Mouse (Mus musculus) spleen, embryonic (tissue): Measurements from ENCODE around the gene Nfya.

Experiments used
- CTCF ChIA-PET: fragments of 350-600 bp; sonication (Branson Sonifier 250); formaldehyde crosslinking; loops from one replicate; lab custom pipeline; 2022; lab: Charles Lee

Nfya gene

DNA sequence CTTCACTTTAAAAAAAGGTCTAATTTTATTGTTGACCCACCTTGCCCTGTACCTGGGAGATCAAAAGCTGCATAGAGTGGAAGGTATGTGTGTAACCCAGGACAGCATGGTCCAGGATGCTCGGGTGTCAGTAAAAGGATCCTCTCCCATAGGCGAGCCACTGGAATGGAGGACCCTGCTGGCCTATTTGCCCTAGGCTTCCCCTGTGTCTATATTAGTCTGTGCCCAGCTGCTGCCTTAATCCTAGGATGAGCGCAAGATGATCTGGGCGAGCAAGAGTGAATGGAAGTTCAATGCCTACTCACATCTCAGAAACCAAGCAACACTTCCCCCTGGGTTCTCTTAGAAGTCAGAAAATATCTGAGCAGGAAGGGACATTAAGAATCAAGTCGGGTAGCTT is 21.3 kb upstream of the Nfya start:
- CTCF ChIA-PET: interaction anchor here (0.5 kb wide), 1 partner anchor 26 kb away, joined by 3 read pairs; no protein-coding TSS in a partner anchor

DNA sequence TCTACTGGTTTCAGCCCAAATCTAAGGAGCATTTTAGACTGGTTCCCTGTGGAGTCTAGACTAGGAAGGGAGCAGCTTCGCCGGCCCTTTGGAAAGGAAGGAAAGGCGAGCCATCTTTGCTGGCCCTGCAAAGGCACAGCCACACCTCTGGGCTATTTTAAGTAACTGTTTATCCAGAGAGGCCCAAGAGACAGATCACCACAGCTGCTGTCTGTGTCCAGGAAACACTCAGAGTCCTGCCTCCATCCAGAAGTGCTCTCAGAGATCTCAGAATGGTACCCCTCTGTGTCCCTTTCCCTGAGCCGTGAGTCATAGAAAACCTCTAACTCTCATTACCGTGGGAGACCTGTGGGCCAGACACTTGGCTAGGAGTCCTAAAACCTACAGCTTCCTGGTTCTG is 20.7 kb upstream of the Nfya start:
- CTCF ChIA-PET: no interaction called here

DNA sequence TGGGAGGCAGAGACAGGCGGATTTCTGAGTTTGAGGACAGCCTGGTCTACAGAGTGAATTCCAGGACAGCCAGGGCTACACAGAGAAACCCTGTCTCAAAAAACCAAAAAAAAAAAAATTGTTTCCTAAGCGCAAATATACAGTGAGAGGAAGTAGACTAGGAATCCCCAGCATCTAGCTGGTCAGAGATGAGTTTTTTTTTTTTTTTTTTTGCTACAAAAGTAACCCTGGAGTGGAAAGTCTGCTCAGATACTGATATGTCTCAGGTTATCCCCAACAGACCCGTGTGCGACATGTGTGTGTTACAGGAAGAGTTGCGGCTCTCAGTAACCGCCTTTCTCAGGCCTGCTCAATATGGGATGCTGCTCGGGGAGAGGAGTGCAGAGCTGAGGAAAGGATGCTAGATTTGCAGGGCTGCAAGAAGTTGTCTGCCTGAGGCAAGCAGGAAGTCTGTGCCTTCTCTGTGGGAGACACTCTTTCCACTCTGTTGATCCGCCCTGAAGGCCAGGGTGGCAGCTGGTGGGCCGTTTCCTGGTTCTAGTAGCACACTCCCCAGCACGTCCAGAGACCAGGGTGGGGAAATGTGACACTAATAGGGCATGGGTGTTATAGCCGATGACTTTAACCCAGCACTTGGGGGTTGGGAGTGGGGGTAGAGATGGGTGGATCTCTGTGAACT is 18.3 kb upstream of the Nfya start:
- CTCF ChIA-PET: interaction anchor here (0.6 kb wide), 1 partner anchor 123 kb away, joined by 3 read pairs; no protein-coding TSS in a partner anchor

DNA sequence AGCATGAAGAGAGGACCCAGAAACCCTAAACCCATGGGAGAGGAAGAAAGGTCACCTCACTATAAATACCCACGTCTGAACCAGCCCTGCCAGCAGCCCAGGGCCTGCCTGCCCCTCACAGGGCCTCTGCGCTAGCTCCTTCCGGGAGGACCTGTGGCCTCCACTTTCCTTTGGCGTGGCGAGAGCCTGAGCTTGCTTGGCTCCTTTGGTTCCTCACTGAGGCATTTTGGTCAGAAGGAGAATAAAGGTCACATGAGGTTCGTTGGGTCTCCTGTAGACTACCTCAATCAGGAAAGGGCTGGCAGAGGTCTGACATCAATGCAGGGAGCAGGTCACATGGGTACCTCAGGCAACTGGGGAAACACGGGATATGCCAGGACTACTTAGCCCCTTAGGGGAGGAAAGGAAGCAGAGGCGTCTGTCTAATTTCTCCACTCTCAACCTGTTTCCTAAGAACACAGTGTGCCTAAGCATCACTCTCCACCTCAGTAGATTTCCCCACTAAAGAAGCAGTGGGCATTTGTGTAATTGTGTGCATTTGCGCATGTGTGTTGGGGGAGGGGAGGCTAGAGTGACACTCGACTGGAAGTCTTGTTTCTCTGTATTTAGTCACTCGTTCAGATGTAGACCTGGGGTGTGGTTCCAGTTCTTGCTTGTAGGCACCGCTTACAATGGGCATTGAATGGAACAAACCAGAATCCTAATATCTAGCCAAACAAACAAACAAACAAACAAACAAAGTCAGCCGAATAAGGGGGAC is 17.5 kb upstream of the Nfya start:
- CTCF ChIA-PET: interaction anchor here (0.6 to 0.9 kb wide), 2 partner anchors 16 to 122 kb away, joined by 3 read pairs; no protein-coding TSS in a partner anchor

GRCm38 (mm10) chr17:48425823-48426612 is 16.3 kb upstream of the Nfya start:
- CTCF ChIA-PET: interaction anchor here (0.6 to 0.9 kb wide), 2 partner anchors 15 to 318 kb away, joined by 3 read pairs; no protein-coding TSS in a partner anchor

- CTCF ChIA-PET: no interaction called here
Observed at GRCm38 (mm10) chr17:48424237-48424636, 14.5 kb upstream of the Nfya start.

GRCm38 (mm10) chr17:48419571-48419970 is 9.9 kb upstream of the Nfya start:
- CTCF ChIA-PET: interaction anchor here (0.7 kb wide), 1 partner anchor 71 kb away, joined by 12 read pairs; no protein-coding TSS in a partner anchor

DNA sequence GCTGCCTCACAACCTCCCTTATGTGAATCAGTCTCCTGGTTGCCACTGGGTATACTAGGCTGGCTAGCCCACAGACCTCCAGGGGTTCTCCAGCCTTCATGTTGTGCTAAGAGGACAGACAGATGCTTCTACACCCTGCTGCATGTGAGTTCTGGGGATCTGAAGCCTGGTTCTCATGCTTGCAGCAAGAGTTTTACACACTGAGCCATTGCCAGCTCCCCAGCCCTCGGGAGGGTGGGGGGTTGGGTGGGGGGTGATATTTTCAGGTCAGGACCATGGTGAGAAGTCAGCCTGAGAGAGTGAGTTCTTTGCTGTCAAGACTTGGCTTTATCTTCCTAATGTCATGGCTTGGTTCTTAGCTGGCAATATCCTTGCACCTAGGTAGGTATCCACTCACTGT is 9.1 kb upstream of the Nfya start:
- CTCF ChIA-PET: no interaction called here

DNA sequence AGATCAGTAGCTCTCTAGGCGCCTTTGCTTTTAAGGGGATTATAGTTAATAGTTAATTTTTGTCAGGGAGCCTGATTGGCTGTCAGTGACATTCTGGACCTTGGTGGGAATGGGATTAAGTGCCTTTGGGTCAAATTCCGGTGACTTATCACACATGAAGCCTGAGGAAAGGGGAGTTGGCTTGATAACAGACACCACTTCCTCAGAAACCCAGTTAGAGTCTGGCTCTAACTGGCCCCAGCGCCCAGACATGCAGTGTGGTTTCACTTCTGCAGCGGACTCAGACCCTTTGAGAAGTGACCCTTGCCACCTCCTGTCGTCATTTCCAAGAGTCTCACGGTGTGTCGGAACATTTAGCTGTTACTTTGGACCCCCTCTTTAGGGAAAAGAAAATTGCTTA is 8.5 kb upstream of the Nfya start:
- CTCF ChIA-PET: no interaction called here

- CTCF ChIA-PET: no interaction called here
Observed at GRCm38 (mm10) chr17:48417521-48417920, 7.8 kb upstream of the Nfya start.

- CTCF ChIA-PET: no interaction called here
Observed at GRCm38 (mm10) chr17:48416425-48417195, 6.9 kb upstream of the Nfya start.

- CTCF ChIA-PET: no interaction called here
Observed at GRCm38 (mm10) chr17:48416011-48416410, 6.3 kb upstream of the Nfya start.

- CTCF ChIA-PET: interaction anchor here (0.7 to 1.0 kb wide), 2 partner anchors 15 to 1661 kb away, joined by 3 to 9 read pairs; no protein-coding TSS in a partner anchor
Observed at GRCm38 (mm10) chr17:48411241-48411640, 1.5 kb upstream of the Nfya start.

DNA sequence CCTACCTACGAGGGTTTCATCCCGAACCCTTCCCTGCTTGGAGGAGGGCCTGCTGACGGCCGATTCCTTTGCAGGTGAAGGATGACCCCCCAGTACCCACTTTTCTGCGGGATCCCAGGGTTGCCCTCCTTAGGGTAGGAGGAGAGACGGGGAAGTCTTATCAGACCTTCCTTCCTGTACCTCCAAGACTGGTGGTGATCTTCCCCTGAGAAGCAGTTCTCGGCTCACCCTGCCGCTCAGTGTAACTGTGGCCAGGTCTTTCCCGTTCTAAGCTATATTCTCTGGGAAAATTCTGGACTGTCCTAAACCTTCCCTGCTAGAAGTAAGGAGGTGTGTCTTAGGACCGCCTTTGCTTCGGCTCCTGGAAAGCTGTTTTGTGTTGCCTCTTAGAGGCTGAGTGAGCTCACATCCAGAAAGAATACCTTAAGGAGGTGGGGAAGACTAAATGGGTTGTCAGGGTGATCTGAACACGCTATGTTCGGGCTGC is 636 bp upstream of the Nfya start:
- CTCF ChIA-PET: interaction anchor here (1.0 kb wide), 1 partner anchor 16 kb away, joined by 3 read pairs; no protein-coding TSS in a partner anchor

DNA sequence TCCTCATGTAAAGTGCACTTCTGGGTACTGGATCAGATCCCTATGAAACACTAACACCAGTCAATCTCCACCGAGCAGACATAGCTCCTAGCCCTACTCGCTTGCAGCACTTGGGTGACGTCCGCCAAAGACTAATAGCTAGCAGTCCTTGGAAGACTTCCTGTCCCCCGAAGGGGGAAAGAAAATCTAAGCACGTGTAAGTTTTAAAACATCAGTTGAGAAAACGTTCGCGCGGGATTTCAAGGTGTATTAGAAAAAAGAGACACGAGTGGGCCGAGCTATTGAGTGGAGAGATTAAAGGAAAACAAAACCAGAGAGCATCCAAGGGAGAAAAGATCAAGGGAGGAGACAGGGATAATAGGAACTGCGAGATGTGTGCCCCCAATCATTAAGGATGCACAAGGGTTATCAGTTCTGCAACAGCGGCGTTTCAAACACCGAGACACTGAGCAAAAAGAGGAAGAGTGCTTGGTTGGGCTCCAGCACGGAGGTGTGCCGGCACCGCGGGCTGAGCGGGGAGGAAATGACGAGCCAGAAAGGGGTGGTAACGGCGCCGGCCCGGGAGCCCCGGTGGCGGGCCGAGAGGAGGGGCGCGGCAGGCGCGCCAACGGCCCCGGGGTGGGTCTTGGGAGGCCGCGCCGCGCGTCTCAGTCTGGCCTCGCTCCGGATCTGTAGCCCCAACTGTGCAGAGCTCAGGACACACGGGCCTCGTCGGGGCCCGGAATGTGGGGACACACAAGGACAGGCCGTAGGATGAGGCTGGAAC is 997 bp downstream of the Nfya start:
- CTCF ChIA-PET: no interaction called here

GRCm38 (mm10) chr17:48407910-48408525 is 1.7 kb downstream of the Nfya start:
- CTCF ChIA-PET: interaction anchor here (1.8 kb wide), 1 partner anchor 11 kb away, joined by 6 read pairs; no protein-coding TSS in a partner anchor

- CTCF ChIA-PET: interaction anchor here (0.7 to 1.8 kb wide), 3 partner anchors 10 to 1677 kb away, joined by 3 to 6 read pairs (median 3); no protein-coding TSS in a partner anchor
Observed at GRCm38 (mm10) chr17:48407154-48407553, 2.6 kb downstream of the Nfya start.

- CTCF ChIA-PET: no interaction called here
Observed at GRCm38 (mm10) chr17:48404706-48405105, 5.0 kb downstream of the Nfya start.

GRCm38 (mm10) chr17:48403848-48404247 is 5.9 kb downstream of the Nfya start:
- CTCF ChIA-PET: no interaction called here
